Mouse (Mus musculus): ENCODE results near the gene Zfp612. TPM values are rescaled to one million over a fixed set of nuclear protein-coding genes. Genes with fewer than 3 reads are reported as not detected.

Gene Zfp612
- total RNA-seq (2023), result 1 to 10 TPM; 4.1 to 4.8 TPM

GRCm38 (mm10) chr8:110079282-110080221 is at the start of gene Zfp612:
Zfp612 (plus strand) TSS chr8:110079746.

GRCm38 (mm10) chr8:110039659-110040058 is 39.9 kb upstream of the Zfp612 start, which contains the start of gene Chst4:
Chst4 (minus strand) TSS chr8:110039740.

GRCm38 (mm10) chr8:110100907-110101306 is 21.4 kb downstream of the Zfp612 start, which contains the start of gene Gm21964:
Gm21964 (plus strand) TSS chr8:110101207.

GRCm38 (mm10) chr8:110102653-110103052 is 23.1 kb downstream of the Zfp612 start, which contains the start of gene Gm17720:
Gm17720 (minus strand) TSS chr8:110102753.

Other genes with a start within 250 kb of the Zfp612 start
- gene Phlpp2, start 211.2 kb upstream of the Zfp612 start, total RNA-seq (2023), result 10 to 100 TPM; 21.1 to 21.6 TPM
- gene Marveld3, start 117.5 kb upstream of the Zfp612 start, total RNA-seq (2023), result not detected
- not detected for gene Tat, start 89.3 kb upstream of the Zfp612 start, total RNA-seq (2023)
- not detected for gene Chst4, start 40.0 kb upstream of the Zfp612 start, total RNA-seq (2023)
- gene Gm21964, start 21.5 kb downstream of the Zfp612 start, total RNA-seq (2023), result not detected
- gene Gm17720, start 23.0 kb downstream of the Zfp612 start, total RNA-seq (2023), result not detected
- not detected for gene Calb2, start 88.5 kb downstream of the Zfp612 start, total RNA-seq (2023)
- 10 to 100 TPM; 12.2 to 13.4 TPM for gene Cmtr2, start 135.9 kb downstream of the Zfp612 start, total RNA-seq (2023)
- gene Hydin, start 187.2 kb downstream of the Zfp612 start, total RNA-seq (2023), result not detected